Mouse (Mus musculus): Measurements from ENCODE around the gene Treml2. TPM values are rescaled to one million over a fixed set of nuclear protein-coding genes. Genes with fewer than 3 reads are reported as not detected.

Treml2 gene
- total and polyA plus RNA-seq, 3 experiments, result 0.91 to 3.1 (median 2.4) TPM

DNA sequence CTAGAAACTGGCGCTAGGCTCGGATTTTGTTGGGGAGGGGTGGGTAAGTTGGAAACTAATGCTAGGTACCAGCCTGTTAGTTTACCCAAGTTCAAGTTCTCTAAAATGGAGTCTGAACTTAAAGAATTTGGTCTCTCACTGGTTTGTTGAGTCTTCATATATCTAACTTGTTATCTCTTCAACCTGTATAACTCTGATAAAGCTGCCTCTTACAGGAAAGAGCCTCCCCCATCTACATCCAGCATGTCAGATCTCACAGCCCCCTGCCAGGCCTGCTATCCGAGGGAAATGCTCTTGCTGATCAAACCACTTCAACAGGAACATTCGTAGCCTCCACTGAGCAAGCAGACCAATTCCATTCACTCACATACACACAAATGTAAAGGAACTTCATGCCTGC is 20.3 kb upstream of the Treml2 start:
- Histone ChIP-seq H3K36me3 (ENCODE audit: control insufficient read depth, insufficient read depth, low read length) (no peaks in the 10 kb centered on the region), H3K4me3 (no peak overlapping the region), H3K4me1 (ENCODE audit: control insufficient read depth, insufficient read depth, low read length) (no peaks in the 10 kb centered on the region), H3K79me2 (replicated peaks; ENCODE audit: control insufficient read depth, insufficient read depth, low read length) (no peaks in the 10 kb centered on the region), H3K9ac (ENCODE audit: low read depth, low read length) (no peak overlapping the region), H3K27me3 (ENCODE audit: control insufficient read depth, insufficient read depth, low read length) (no peaks in the 10 kb centered on the region), H3K27ac (no peak overlapping the region)
- TF ChIP-seq POLR2A (IDR thresholded peaks at IDR 0.05; ENCODE audit: insufficient read depth, low read depth, low read length) (no peak), EP300 (IDR thresholded peaks at IDR 0.05; ENCODE audit: insufficient read depth, low read depth, low read length) (no peak), CTCF (IDR thresholded peaks at IDR 0.05) (no peak)
- no peak for DNase-seq
- intact Hi-C loops (cut with DNase I), result no loop called here
- WGBS, result 71% methylated on average over 4 of the region's 4 CpGs

GRCm38 (mm10) chr17:48280943-48281738 is 18.2 kb upstream of the Treml2 start:
- no peak for TF ChIP-seq CTCF (IDR thresholded peaks at IDR 0.05)
- no peak for TF ChIP-seq EP300 (IDR thresholded peaks at IDR 0.05; ENCODE audit: insufficient read depth, low read depth, low read length)
- TF ChIP-seq POLR2A (IDR thresholded peaks at IDR 0.05; ENCODE audit: insufficient read depth, low read depth, low read length), result no peak
- intact Hi-C loops (cut with DNase I), result no loop called here
- WGBS, result 30% methylated on average over 18 of the region's 18 CpGs
- no peak for DNase-seq
- Histone ChIP-seq H3K9ac (ENCODE audit: low read depth, low read length) (no peak overlapping the region), H3K36me3 (ENCODE audit: control insufficient read depth, insufficient read depth, low read length) (no peaks in the 10 kb centered on the region), H3K27me3 (ENCODE audit: control insufficient read depth, insufficient read depth, low read length) (no peaks in the 10 kb centered on the region), H3K79me2 (replicated peaks; ENCODE audit: control insufficient read depth, insufficient read depth, low read length) (no peaks in the 10 kb centered on the region), H3K4me3 (no peak overlapping the region), H3K4me1 (ENCODE audit: control insufficient read depth, insufficient read depth, low read length) (no peaks in the 10 kb centered on the region), H3K27ac (no peak overlapping the region)

DNA sequence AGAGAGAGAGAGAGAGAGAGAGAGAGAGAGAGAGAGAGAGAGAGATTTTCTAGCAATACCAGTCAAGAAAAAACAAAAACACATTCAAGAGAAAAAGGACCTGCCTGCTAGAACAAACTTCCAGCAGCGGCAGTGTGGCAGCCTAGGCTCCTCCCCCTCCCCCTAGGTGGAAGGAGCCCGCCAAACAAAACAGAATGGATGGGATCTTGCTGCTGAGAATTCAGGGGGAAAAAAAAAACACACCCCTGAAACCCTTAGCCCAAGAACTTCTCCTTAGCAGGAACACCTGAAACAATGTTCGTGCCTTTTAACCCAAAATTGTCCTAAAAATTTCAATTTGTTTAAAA is 17.6 kb upstream of the Treml2 start:
- Histone ChIP-seq H3K27me3 (ENCODE audit: control insufficient read depth, insufficient read depth, low read length) (no peaks in the 10 kb centered on the region), H3K4me1 (ENCODE audit: control insufficient read depth, insufficient read depth, low read length) (no peaks in the 10 kb centered on the region), H3K79me2 (replicated peaks; ENCODE audit: control insufficient read depth, insufficient read depth, low read length) (no peaks in the 10 kb centered on the region), H3K9ac (ENCODE audit: low read depth, low read length) (no peak overlapping the region), H3K4me3 (no peak overlapping the region), H3K27ac (no peak overlapping the region), H3K36me3 (ENCODE audit: control insufficient read depth, insufficient read depth, low read length) (no peaks in the 10 kb centered on the region)
- TF ChIP-seq POLR2A (IDR thresholded peaks at IDR 0.05; ENCODE audit: insufficient read depth, low read depth, low read length), result no peak
- TF ChIP-seq EP300 (IDR thresholded peaks at IDR 0.05; ENCODE audit: insufficient read depth, low read depth, low read length), result no peak
- no peak for TF ChIP-seq CTCF (IDR thresholded peaks at IDR 0.05)
- DNase-seq, result no peak
- 17% methylated on average over 3 of the region's 3 CpGs for WGBS
- intact Hi-C loops (cut with DNase I), result no loop called here

GRCm38 (mm10) chr17:48286765-48287164 is 12.5 kb upstream of the Treml2 start:
- 36% methylated on average over 1 of the region's 1 CpGs for whole genome bisulfite sequencing
- H3K36me3 ChIP-seq (ENCODE audit: control insufficient read depth, insufficient read depth, low read length), result no peaks in the 10 kb centered on the region
- H3K4me1 ChIP-seq (ENCODE audit: control insufficient read depth, insufficient read depth, low read length), result no peaks in the 10 kb centered on the region
- no peak overlapping the region for H3K9ac ChIP-seq (ENCODE audit: low read depth, low read length)
- DNase-seq, result no peak
- no peak for TF ChIP-seq POLR2A (IDR thresholded peaks at IDR 0.05; ENCODE audit: insufficient read depth, low read depth, low read length)
- peak; percentile 28 for TF ChIP-seq CTCF (IDR thresholded peaks at IDR 0.05)
- no peaks in the 10 kb centered on the region for H3K27me3 ChIP-seq (ENCODE audit: control insufficient read depth, insufficient read depth, low read length)
- H3K27ac ChIP-seq, result no peak overlapping the region
- no peaks in the 10 kb centered on the region for H3K79me2 ChIP-seq (replicated peaks; ENCODE audit: control insufficient read depth, insufficient read depth, low read length)
- intact Hi-C loops (cut with DNase I), result no loop called here
- no peak overlapping the region for H3K4me3 ChIP-seq

DNA sequence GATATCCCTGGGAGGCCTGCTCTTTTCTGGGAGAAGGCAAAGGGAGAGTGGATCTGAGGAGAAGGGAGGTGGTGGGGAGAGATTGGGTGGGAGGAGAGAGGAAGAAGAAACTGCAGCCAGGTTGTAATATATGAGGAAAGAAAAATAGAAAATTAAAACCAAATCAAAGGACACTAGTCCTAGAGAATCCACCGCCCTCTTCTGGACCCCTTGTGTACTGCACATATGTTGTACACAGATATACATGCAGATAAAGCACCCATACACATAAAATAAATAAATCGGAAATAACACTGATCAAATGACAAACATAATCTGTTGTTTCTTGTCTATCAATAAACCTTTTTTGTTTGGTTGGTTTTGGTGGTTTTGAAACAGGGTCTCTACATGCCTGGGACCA is 12.0 kb upstream of the Treml2 start:
- intact Hi-C loops (cut with DNase I), result no loop called here
- Histone ChIP-seq H3K9ac (ENCODE audit: low read depth, low read length) (no peak overlapping the region), H3K36me3 (ENCODE audit: control insufficient read depth, insufficient read depth, low read length) (no peaks in the 10 kb centered on the region), H3K4me3 (no peak overlapping the region), H3K4me1 (ENCODE audit: control insufficient read depth, insufficient read depth, low read length) (no peaks in the 10 kb centered on the region), H3K27me3 (ENCODE audit: control insufficient read depth, insufficient read depth, low read length) (no peaks in the 10 kb centered on the region), H3K79me2 (replicated peaks; ENCODE audit: control insufficient read depth, insufficient read depth, low read length) (no peaks in the 10 kb centered on the region), H3K27ac (no peak overlapping the region)
- WGBS, result 57% methylated on average over 2 of the region's 2 CpGs
- DNase-seq, result no peak
- TF ChIP-seq CTCF (IDR thresholded peaks at IDR 0.05), result peak; percentile 33
- no peak for TF ChIP-seq POLR2A (IDR thresholded peaks at IDR 0.05; ENCODE audit: insufficient read depth, low read depth, low read length)
- no peak for TF ChIP-seq EP300 (IDR thresholded peaks at IDR 0.05; ENCODE audit: insufficient read depth, low read depth, low read length)

DNA sequence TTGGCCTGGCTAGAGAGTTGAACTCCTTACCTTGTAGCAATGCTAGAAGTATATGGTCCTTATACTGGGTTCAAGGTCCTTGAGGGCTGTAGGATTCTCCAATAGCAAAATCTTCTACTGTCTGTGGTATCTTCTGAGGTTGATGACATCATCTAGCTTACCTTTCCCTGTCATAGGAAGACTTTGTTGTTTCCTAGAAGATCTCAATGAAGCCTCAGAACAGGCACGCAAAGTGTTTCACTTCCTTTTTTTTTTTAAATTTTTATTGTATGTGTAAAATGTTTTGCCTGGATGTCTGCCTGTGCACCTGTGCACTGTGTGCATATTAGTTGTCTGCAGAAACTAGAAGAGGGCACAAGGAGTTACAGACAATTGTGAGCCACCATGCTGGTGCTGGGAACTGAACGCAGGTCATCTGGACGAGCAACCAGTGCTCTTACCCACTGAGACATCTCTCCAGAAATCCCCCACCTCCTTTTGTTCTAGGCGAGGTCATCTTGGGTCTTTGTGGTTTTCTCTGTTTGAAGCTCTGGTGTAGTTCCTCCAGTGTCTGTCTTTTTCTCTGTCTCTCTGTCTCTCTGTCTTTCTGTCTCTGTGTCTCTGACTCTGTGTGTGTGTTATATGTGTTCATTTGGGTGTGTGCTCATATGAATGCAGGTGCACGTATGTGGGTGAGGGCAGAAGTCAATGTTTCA is 5.7 kb upstream of the Treml2 start:
- H3K36me3 ChIP-seq (ENCODE audit: control insufficient read depth, insufficient read depth, low read length), result no peaks in the 10 kb centered on the region
- H3K4me1 ChIP-seq (ENCODE audit: control insufficient read depth, insufficient read depth, low read length), result no peaks in the 10 kb centered on the region
- intact Hi-C loops (cut with DNase I), result no loop called here
- 71% methylated on average over 5 of the region's 5 CpGs for WGBS
- H3K4me3 ChIP-seq, result no peak overlapping the region
- H3K9ac ChIP-seq (ENCODE audit: low read depth, low read length), result no peak overlapping the region
- TF ChIP-seq CTCF (IDR thresholded peaks at IDR 0.05), result no peak
- no peak overlapping the region for H3K27ac ChIP-seq
- H3K27me3 ChIP-seq (ENCODE audit: control insufficient read depth, insufficient read depth, low read length), result no peaks in the 10 kb centered on the region
- H3K79me2 ChIP-seq (replicated peaks; ENCODE audit: control insufficient read depth, insufficient read depth, low read length), result no peaks in the 10 kb centered on the region
- DNase-seq, result no peak

Data from heart, adult 2 months (tissue).